Mouse (Mus musculus) bone marrow macrophage, adult 2 months (primary cell): ENCODE data around the gene Serpind1. TPM values are rescaled to one million over a fixed set of nuclear protein-coding genes. Genes with fewer than 3 reads are reported as not detected.

ENCODE experiments used
- H3K27ac ChIP-seq: 2 replicates; pipeline ENCODE4 v1.5.1; 2012; ENCODE audit warnings: low read depth, low read length; ENCODE audit not compliant: insufficient read depth
- H3K4me1 ChIP-seq: 2 replicates; pipeline ENCODE4 v1.6.1; 2012; ENCODE audit warnings: low read length; ENCODE audit not compliant: control insufficient read depth, insufficient read depth
- H3K4me3 ChIP-seq: 2 replicates; pipeline ENCODE4 v1.5.1; 2012; ENCODE audit warnings: mild to moderate bottlenecking, low read length, moderate library complexity; ENCODE audit not compliant: insufficient read depth
- CTCF ChIP-seq: IDR thresholded peaks from 2 replicates; pipeline ENCODE4 v1.5.1; 2012; ENCODE audit warnings: low read depth, mild to moderate bottlenecking, low read length, moderate library complexity
- POLR2A ChIP-seq: IDR thresholded peaks from 2 replicates; pipeline ENCODE4 v1.6.1; 2012; ENCODE audit warnings: mild to moderate bottlenecking, low read depth, low read length, borderline replicate concordance
- polyA plus RNA-seq: library from polyadenylated mRNA; stranded (reverse); fragments of >200 nt; gene quantifications from 2 replicates; pipeline ENCODE4 v1.2.4, GENCODE M21; 2012; ENCODE audit not compliant: missing spikeins, insufficient read depth, insufficient read length

The Serpind1 gene
- polyA plus RNA-seq, 1 experiment = not detected

GRCm38 (mm10) chr16:17345813-17346155 is 14.6 kb downstream of the Serpind1 start:
- no peak for TF ChIP-seq POLR2A
- no peak for TF ChIP-seq CTCF
- no peak overlapping the region for H3K4me3 ChIP-seq
- peaks cover 5% of the 10 kb centered on the region; the same call in 1 of the 2 replicates for H3K4me1 ChIP-seq
- H3K27ac ChIP-seq = no peak overlapping the region

- no peak for TF ChIP-seq CTCF
- Histone ChIP-seq H3K27ac (no peak overlapping the region), H3K4me3 (no peak overlapping the region), H3K4me1 (peaks cover 5% of the 10 kb centered on the region; the same call in 1 of the 2 replicates)
Observed at GRCm38 (mm10) chr16:17346766-17347165, 15.6 kb downstream of the Serpind1 start.

DNA sequence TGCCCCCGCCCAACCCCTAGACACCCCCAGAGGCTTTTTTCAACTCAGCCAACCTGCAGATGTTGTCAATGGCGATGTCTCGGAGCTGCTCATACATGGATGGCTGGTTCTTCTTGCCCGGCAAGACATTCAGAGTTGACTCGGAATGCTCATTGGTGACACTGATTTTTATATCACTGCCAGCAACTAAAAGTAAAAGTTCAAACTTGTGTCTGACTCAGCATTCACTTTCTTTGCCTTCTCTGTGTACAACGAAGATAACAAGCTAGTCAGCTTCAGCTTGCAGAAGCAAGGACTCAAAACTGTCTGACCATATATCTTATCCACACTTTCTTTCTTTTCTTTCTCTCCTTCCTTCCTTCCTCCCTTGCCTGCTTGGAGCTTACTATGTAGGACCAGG is 24.9 kb downstream of the Serpind1 start:
- no peaks in the 10 kb centered on the region for H3K4me1 ChIP-seq
- TF ChIP-seq POLR2A (no peak), CTCF (no peak)
- H3K27ac ChIP-seq = no peak overlapping the region
- no peak overlapping the region for H3K4me3 ChIP-seq

- TF ChIP-seq POLR2A (no peak), CTCF (no peak)
- no peak overlapping the region for H3K4me3 ChIP-seq
- no peaks in the 10 kb centered on the region for H3K4me1 ChIP-seq
- H3K27ac ChIP-seq = no peak overlapping the region
Observed at GRCm38 (mm10) chr16:17358787-17359186, 27.6 kb downstream of the Serpind1 start.

GRCm38 (mm10) chr16:17382306-17382705 is 51.1 kb downstream of the Serpind1 start:
- Histone ChIP-seq H3K27ac (no peak overlapping the region), H3K4me3 (no peak overlapping the region), H3K4me1 (no peaks in the 10 kb centered on the region)
- TF ChIP-seq POLR2A (no peak), CTCF (no peak)

DNA sequence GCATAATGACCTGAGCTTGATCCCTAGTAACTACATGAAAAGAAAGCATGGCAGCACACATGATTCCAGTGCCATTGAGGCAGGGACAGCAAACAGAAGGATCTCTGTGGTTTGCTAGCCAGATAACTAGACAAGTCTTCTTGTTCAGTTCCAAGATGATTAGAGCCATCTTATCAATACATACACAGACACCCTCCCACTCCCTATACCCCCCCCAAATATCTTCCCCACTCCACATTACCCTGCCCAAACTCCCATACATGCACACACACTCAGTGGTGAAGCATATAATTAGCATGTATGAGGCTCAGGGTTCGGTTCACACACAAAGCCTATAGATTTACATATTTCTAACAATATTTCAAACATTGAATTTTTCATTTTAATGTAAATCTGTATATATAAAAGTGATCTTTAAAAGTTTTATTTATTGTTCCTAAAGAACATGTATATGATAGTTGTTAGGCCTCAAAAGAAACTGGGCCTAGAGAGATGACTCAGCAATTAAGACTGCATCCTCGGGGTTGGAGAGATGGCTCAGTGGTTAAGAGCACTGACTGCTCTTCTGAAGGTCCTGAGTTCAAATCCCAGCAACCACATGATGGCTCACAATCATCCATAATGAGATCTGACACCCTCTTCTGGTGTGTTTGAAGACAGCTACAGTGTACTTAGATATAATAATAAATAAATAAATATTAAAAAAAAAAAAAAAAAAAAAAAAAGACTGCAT is 52.6 kb downstream of the Serpind1 start:
- Histone ChIP-seq H3K27ac (no peak overlapping the region), H3K4me3 (no peak overlapping the region), H3K4me1 (no peaks in the 10 kb centered on the region)
- TF ChIP-seq CTCF = no peak

DNA sequence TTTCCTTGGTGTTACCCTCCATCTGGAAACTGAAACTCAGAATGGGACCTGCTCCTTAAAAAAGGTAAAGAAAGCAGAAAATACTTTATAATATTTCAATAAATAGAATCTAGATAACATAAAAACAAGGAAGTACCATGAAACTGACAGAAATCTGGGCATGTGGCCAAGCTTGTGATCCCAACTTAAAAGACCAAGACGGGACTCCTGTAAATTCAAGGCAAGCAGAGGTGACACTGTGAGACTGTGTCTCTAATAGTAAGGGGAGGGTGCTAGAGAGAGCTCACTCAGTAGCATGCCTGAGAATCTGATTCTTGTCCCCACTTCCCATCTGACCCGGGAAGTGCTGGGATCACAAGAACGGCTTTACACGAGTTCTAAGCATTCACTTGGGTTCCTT is 61.6 kb downstream of the Serpind1 start:
- H3K27ac ChIP-seq = peak overlapping the region; percentile 80
- peaks cover 13% of the 10 kb centered on the region for H3K4me1 ChIP-seq
- H3K4me3 ChIP-seq = peak overlapping the region; percentile 12
- TF ChIP-seq CTCF (no peak), POLR2A (no peak)

Other genes with a start within 250 kb of the Serpind1 start
- gene Ppil2, start 220.1 kb upstream of the Serpind1 start, polyA plus RNA-seq = 116 and 141 TPM in 2 replicates
- gene 2610318N02Rik, start 206.2 kb upstream of the Serpind1 start, polyA plus RNA-seq = 3.7 and 4.4 TPM in 2 replicates
- gene Sdf2l1, start 199.0 kb upstream of the Serpind1 start, polyA plus RNA-seq = 60.9 and 75.4 TPM in 2 replicates
- 2.0 and 3.5 TPM in 2 replicates for gene Ydjc, start 186.8 kb upstream of the Serpind1 start, polyA plus RNA-seq
- 0.31 TPM in 1 of 2 replicates, not detected in the other for gene Ccdc116, start 184.1 kb upstream of the Serpind1 start, polyA plus RNA-seq
- gene Ube2l3, start 128.7 kb upstream of the Serpind1 start, polyA plus RNA-seq = 208 and 222 TPM in 2 replicates
- not detected in 2 replicates for gene Rimbp3, start 122.8 kb upstream of the Serpind1 start, polyA plus RNA-seq
- 1.9 and 2.0 TPM in 2 replicates for gene Hic2, start 97.8 kb upstream of the Serpind1 start, polyA plus RNA-seq
- 9.6 and 13.6 TPM in 2 replicates for gene Tmem191c, start 55.3 kb upstream of the Serpind1 start, polyA plus RNA-seq
- 31.9 and 35.3 TPM in 2 replicates for gene Snap29, start 74.6 kb downstream of the Serpind1 start, polyA plus RNA-seq
- gene Pi4ka, start 74.9 kb downstream of the Serpind1 start, polyA plus RNA-seq = 37.1 and 38.0 TPM in 2 replicates
- 26.2 and 27.4 TPM in 2 replicates for gene Crkl, start 120.6 kb downstream of the Serpind1 start, polyA plus RNA-seq
- not detected in 2 replicates for gene Aifm3, start 158.2 kb downstream of the Serpind1 start, polyA plus RNA-seq
- 53.4 and 57.0 TPM in 2 replicates for gene Lztr1, start 177.3 kb downstream of the Serpind1 start, polyA plus RNA-seq
- gene Thap7, start 199.8 kb downstream of the Serpind1 start, polyA plus RNA-seq = 23.2 and 25.5 TPM in 2 replicates
- not detected in 2 replicates for gene Lrrc74b, start 229.9 kb downstream of the Serpind1 start, polyA plus RNA-seq
- gene P2rx6, start 230.5 kb downstream of the Serpind1 start, polyA plus RNA-seq = not detected in 2 replicates